Mouse (Mus musculus): ENCODE results near the gene Hcar2.

The Hcar2 gene

DNA sequence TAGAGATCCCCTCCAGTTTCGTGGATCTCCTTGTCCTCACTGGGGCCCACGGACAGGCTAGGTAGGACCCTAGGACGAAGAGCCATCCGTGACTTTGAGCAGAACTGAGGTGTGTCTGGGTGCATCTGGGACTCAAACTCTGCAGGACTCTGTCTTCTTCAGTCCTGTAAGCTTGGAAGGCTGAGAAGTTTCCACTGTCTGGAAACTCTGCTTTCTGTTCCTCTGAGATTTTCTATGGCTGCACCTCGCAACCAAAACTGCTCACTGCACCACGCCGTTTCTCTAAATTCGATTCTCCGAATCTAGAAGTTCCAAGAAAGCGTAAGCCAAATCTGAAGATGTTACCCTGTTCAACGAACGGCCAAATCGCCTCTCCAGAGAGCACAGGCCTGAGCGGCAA lies 1.4 kb downstream of the Hcar2 start:
- intact Hi-C loops (cut with DNase I): no loop called here

GRCm38 (mm10) chr5:123862374-123863350 lies 2.6 kb downstream of the Hcar2 start:
- intact Hi-C loops (cut with DNase I): no loop called here

- intact Hi-C loops (cut with DNase I): no loop called here
Observed at GRCm38 (mm10) chr5:123858798-123859197, 6.5 kb downstream of the Hcar2 start.

- intact Hi-C loops (cut with DNase I): no loop called here
Observed at GRCm38 (mm10) chr5:123854511-123854910, 10.8 kb downstream of the Hcar2 start.

DNA sequence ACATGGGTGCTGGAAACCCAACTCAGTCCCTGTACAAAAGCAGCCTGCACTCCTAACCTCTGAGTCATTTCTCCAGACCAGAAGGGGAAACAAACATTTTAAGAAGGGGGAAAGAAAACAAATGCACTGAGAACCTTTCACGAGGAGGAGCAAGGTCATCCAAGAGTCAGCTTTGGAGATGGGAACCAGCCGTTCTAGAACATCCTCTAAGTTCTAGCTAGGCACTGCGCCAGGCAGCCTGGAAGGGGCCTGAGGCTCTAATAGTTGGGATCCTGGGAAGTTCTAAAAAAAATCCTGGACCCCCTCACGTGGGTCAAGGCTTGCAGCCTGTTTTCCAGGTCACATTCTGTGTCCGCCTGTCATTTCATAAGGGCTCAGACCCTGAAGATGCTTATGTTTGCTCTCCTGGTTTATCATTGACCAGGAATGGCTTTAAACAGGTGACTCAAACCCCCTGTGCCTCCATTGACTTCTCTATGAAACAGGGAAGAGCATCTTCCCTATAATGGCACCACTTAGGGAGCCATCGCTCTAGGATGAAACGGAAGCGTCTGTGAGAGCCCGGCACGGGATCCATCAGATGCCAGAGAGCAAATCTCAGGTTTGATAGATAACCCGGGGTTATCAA lies 11.3 kb downstream of the Hcar2 start:
- intact Hi-C loops (cut with DNase I): no loop called here

DNA sequence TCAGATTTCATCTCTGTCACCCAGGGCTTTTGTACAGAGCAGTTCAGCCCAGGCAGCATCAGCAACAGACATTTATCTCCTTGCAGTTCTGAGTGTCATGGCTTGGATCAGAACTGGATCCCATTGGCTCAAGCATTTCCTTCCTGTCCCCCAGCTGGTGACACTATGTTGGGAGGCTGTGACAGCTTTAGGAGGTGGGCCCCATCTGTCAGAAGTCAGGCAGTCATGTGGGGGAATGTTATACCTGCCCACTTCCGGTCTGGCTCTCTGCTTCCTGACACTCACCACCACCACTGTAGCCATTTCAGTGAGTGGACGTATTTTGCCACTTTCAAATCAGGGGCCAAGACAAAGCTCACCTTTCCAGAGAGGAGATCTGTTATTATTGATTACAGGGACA lies 13.9 kb downstream of the Hcar2 start:
- intact Hi-C loops (cut with DNase I): no loop called here

DNA sequence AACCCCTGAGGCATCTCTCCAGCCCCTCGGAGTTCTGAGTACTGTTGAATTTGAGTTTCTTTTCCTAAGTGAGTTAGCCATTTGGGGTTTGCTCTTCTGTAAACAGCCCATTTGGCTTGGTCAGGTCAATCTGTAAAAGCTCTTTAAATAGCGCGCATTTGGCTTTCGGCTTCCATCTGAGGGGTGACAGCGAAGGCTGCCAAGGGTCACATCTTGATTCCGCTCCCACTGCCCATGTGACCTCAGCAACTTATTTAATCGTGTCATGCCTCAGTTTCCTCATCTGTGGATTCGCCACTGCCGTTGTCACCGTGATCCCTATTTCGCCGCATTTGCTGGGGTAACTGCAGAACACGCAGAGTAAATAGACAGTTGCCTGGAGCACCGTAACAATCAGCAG lies 21.0 kb downstream of the Hcar2 start:
- intact Hi-C loops (cut with DNase I): no loop called here

GRCm38 (mm10) chr5:123843816-123844215 lies 21.5 kb downstream of the Hcar2 start:
- intact Hi-C loops (cut with DNase I): no loop called here

- intact Hi-C loops (cut with DNase I): no loop called here
Observed at GRCm38 (mm10) chr5:123842935-123843282, 22.4 kb downstream of the Hcar2 start.

- intact Hi-C loops (cut with DNase I): no loop called here
Observed at GRCm38 (mm10) chr5:123842221-123842934, 22.9 kb downstream of the Hcar2 start.

GRCm38 (mm10) chr5:123837371-123837770 lies 27.9 kb downstream of the Hcar2 start:
- intact Hi-C loops (cut with DNase I): no loop called here

GRCm38 (mm10) chr5:123834836-123835235 lies 30.5 kb downstream of the Hcar2 start:
- intact Hi-C loops (cut with DNase I): no loop called here

DNA sequence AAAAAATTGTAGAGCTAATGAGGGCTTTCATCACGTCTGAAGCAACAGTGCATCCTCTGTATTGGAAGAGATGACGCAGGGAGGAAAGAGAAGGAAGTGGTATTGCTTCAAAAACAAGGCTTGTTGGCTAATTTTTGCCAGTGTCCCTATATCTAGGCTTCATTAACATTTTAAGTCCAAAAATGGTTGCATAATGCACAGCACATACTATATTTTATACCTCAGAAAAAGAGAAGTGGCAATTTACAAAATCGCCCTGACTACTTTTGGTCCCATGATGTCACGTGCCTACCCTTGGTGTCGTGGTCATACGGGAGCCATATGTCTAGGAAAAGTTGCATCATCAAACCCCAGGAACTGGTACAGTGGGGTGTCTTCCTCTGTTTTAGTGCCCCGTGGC lies 33.0 kb downstream of the Hcar2 start:
- intact Hi-C loops (cut with DNase I): no loop called here

DNA sequence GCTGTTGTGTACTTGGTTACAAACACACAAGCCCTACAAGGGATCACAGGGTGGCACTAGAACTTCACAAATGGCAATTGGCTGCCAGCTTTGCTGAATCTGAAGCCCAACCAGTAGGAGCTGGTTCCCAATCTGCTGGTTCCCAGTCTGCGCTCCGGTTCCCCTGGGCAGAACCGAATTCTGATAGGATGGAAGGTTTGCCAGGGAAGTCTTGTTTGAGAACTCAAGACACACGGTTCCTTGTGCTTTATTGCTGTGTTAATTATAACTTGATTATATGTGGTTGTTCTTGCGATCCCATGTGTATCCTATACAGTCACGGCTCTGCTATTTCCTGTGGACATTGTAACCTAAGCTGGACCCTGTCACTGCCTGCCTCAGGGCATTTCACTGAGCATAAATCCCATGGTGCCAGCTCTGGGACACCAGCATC lies 37.6 kb downstream of the Hcar2 start:
- intact Hi-C loops (cut with DNase I): loop anchor here (5.0 to 10.0 kb wide), 2 partner anchors 80 to 167 kb away; partner anchors contain the start of gene Denr

DNA sequence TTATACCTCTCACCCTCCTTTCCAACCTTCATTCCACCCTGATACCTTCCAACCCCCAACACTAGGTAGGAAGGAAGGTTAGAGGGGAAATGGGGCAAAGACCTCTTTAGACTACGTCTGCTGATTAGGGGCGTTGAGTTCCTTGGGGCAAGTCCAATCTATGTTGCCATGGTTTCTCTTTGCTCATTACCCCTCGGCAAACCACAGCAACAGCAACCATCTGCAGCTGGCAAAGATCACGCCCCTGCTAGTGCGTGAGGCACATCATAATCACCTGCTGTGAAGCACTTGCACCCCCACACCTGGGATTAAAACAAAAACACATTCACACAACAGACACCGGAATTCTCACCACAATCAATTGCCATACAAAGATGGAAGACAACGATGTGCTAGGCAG lies 42.6 kb downstream of the Hcar2 start:
- intact Hi-C loops (cut with DNase I): loop anchor here (10.0 kb wide), 1 partner anchor 172 kb away; no protein-coding TSS in a partner anchor

DNA sequence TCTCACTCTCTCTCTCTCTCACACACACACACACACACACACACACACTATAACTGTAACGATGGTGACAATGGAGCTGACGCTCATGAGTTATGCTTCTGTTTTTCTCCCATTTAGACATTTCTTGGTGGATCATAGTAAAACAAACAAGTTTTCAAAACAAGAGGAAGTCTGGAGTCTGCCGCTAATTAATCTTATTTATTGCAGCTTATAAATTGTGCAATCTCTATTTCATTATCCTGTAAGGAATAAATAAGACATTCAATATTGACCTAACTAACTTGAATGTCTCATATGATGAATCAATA lies 44.1 kb downstream of the Hcar2 start:
- intact Hi-C loops (cut with DNase I): loop anchor here (10.0 kb wide), 1 partner anchor 174 kb away; no protein-coding TSS in a partner anchor

- intact Hi-C loops (cut with DNase I): loop anchor here (10.0 kb wide), 1 partner anchor 174 kb away; no protein-coding TSS in a partner anchor
Observed at GRCm38 (mm10) chr5:123820501-123821263, 44.6 kb downstream of the Hcar2 start.

GRCm38 (mm10) chr5:123818941-123819577 lies 46.2 kb downstream of the Hcar2 start:
- intact Hi-C loops (cut with DNase I): no loop called here

GRCm38 (mm10) chr5:123816891-123817290 lies 48.4 kb downstream of the Hcar2 start:
- intact Hi-C loops (cut with DNase I): no loop called here

Measured in adrenal gland (tissue).